Comparison of ENCODE assay signal across 8 mouse cellular contexts in genomic region chr4:24496953-24497319, GRCm38 (mm10). TPM values are rescaled to one million over a fixed set of nuclear protein-coding genes. Genes with fewer than 3 reads are reported as not detected.
A peak's percentile ranks its signal among the peaks of the same experiment; 100 is the strongest.
DNase-seq lines count a peak whose midpoint lies in the region; ATAC-seq lines count a peak whose summit lies in the region.

No protein-coding gene starts in this region.

- H3K27ac ChIP-seq in kidney, embryonic 15.5 days = peak overlapping the region; percentile 99
- no peak overlapping the region; the same call in 1 of the 2 replicates for H3K27ac ChIP-seq in hindbrain, embryonic 16.5 days (ENCODE audit: low read depth, low read length)
- H3K27ac ChIP-seq in midbrain, embryonic 16.5 days (ENCODE audit: low read length) = no peak overlapping the region; the same call in 1 of the 2 replicates

- 0% methylated on average over 7 of the region's 7 CpGs for WGBS in kidney, embryonic 15.5 days
- under 1% methylated on average over 7 of the region's 7 CpGs for WGBS in hindbrain, embryonic 16.5 days
- WGBS in midbrain, embryonic 16.5 days = 0% methylated on average over 7 of the region's 7 CpGs

- peak overlapping the region; percentile 89 for H3K9ac ChIP-seq in kidney, embryonic 15.5 days
- H3K9ac ChIP-seq in hindbrain, embryonic 16.5 days (ENCODE audit: low read depth, low read length) = peak overlapping the region; percentile 81
- H3K9ac ChIP-seq in midbrain, embryonic 16.5 days (ENCODE audit: low read depth, low read length) = peak overlapping the region; percentile 65

- H3K4me3 ChIP-seq in kidney, embryonic 15.5 days (replicated peaks) = peak overlapping the region; percentile 89
- H3K4me3 ChIP-seq in hindbrain, embryonic 16.5 days (ENCODE audit: low read length) = peak overlapping the region; percentile 93
- H3K4me3 ChIP-seq in midbrain, embryonic 16.5 days (ENCODE audit: low read depth, low read length) = peak overlapping the region; percentile 98

- intact Hi-C loops in left cerebral cortex, postnatal 36 days (cut with DNase I) = no loop called here

- H3K4me1 ChIP-seq in kidney, embryonic 15.5 days = peaks cover 6% of the 10 kb centered on the region; the same call in 1 of the 2 replicates
- H3K4me1 ChIP-seq in hindbrain, embryonic 16.5 days (ENCODE audit: control insufficient read depth, insufficient read depth, low read depth, low read length) = peaks cover 3% of the 10 kb centered on the region; the same call in 1 of the 2 replicates
- peaks cover 7% of the 10 kb centered on the region; the same call in 1 of the 2 replicates for H3K4me1 ChIP-seq in midbrain, embryonic 16.5 days (ENCODE audit: control insufficient read depth, insufficient read depth, low read length)

- no peaks in the 10 kb centered on the region for H3K9me3 ChIP-seq in kidney, embryonic 15.5 days (replicated peaks)
- no peaks in the 10 kb centered on the region for H3K9me3 ChIP-seq in hindbrain, embryonic 16.5 days (ENCODE audit: control insufficient read depth, low read length)
- no peaks in the 10 kb centered on the region for H3K9me3 ChIP-seq in midbrain, embryonic 16.5 days (replicated peaks; ENCODE audit: control insufficient read depth, low read length, poor library complexity, severe bottlenecking)

- ATAC-seq in kidney, embryonic 15.5 days (replicated peaks; ENCODE audit: low FRiP score) = no peak
- no peak for ATAC-seq in hindbrain, embryonic 16.5 days
- no peak for ATAC-seq in midbrain, embryonic 16.5 days

- no peak for DNase-seq in kidney, adult 18-20 months
- peak; percentile 20 for DNase-seq in c-Kit-negative CD71-positive TER-119-positive erythroid progenitor cells, embryonic 14.5 days (ENCODE audit: low read depth, low spot score)
- no peak for DNase-seq in urinary bladder, postnatal 4 days (ENCODE audit: low spot score in 2 of 2)
- DNase-seq in left cerebral cortex, postnatal 36 days (ENCODE audit: low spot score in 2 of 2) = no peak
- no peak for DNase-seq in layer of hippocampus, postnatal 14 days (ENCODE audit: low spot score in 2 of 2)

- H3K27me3 ChIP-seq in kidney, embryonic 15.5 days = no peaks in the 10 kb centered on the region
- no peaks in the 10 kb centered on the region for H3K27me3 ChIP-seq in hindbrain, embryonic 16.5 days (replicated peaks; ENCODE audit: control insufficient read depth, insufficient read depth, low read length)
- no peaks in the 10 kb centered on the region for H3K27me3 ChIP-seq in midbrain, embryonic 16.5 days (ENCODE audit: control insufficient read depth, insufficient read depth, low read depth, low read length)

- peak overlapping the region; percentile 73 for H3K4me2 ChIP-seq in kidney, embryonic 15.5 days
- H3K4me2 ChIP-seq in hindbrain, embryonic 16.5 days (ENCODE audit: low read length) = peak overlapping the region; percentile 93
- H3K4me2 ChIP-seq in midbrain, embryonic 16.5 days (ENCODE audit: low read length) = peak overlapping the region; percentile 86

- H3K36me3 ChIP-seq in kidney, embryonic 15.5 days = peaks cover 17% of the 10 kb centered on the region
- H3K36me3 ChIP-seq in hindbrain, embryonic 16.5 days (ENCODE audit: control insufficient read depth, insufficient read depth, low read length) = no peaks in the 10 kb centered on the region
- H3K36me3 ChIP-seq in midbrain, embryonic 16.5 days (ENCODE audit: control insufficient read depth, insufficient read depth, low read length) = no peaks in the 10 kb centered on the region

RNA-seq across cellular contexts. Expression of gene Mms22l, which starts 0.7 kb away (rescaled TPM):
- polyA plus RNA-seq in kidney, embryonic 15.5 days (2015; fragmentation: Nextera tagmentation; extraction: Ambion mirVana) = 31.2 and 33.7 TPM in 2 replicates
- polyA plus RNA-seq in hindbrain, embryonic 16.5 days (2015; fragmentation: Nextera tagmentation; extraction: Ambion mirVana) = 5.6 and 5.7 TPM in 2 replicates
- 2.7 and 5.0 TPM in 2 replicates for polyA plus RNA-seq in midbrain, embryonic 16.5 days (2015; fragmentation: Nextera tagmentation; extraction: Ambion mirVana)
- 1 to 10 TPM; 1.1 to 1.2 TPM for total RNA-seq in left cerebral cortex, postnatal 36 days (2021)
- 1 to 10 TPM; 1.2 to 1.9 TPM for total RNA-seq in layer of hippocampus, postnatal 14 days (2021)
